Mouse (Mus musculus) layer of hippocampus, postnatal 36 days (tissue): Measurements from ENCODE around the gene Cdk5. TPM values are rescaled to one million over a fixed set of nuclear protein-coding genes. Genes with fewer than 3 reads are reported as not detected.

Source experiments
- DNase-seq, 2 experiments: peaks; one replicate each; pipeline ENCODE4 v3.0.0; 2022
- total RNA-seq, 2 experiments: library from RNA; stranded (reverse); gene quantifications; 2 replicates each; pipeline ENCODE4 v1.2.3; 2021

Gene Cdk5
- total RNA-seq, 2 experiments from 2014 or later, result 122 TPM

GRCm38 (mm10) chr5:24427981-24428402 lies 4.7 kb upstream of the Cdk5 start:
- no peak for DNase-seq

- DNase-seq, result no peak
Measured at GRCm38 (mm10) chr5:24427285-24427633, 3.9 kb upstream of the Cdk5 start.

GRCm38 (mm10) chr5:24426556-24427284 lies 3.4 kb upstream of the Cdk5 start:
- no peak for DNase-seq

GRCm38 (mm10) chr5:24426037-24426432 lies 2.7 kb upstream of the Cdk5 start:
- DNase-seq, result no peak

GRCm38 (mm10) chr5:24425421-24426036 lies 2.2 kb upstream of the Cdk5 start:
- DNase-seq, result no peak

- DNase-seq, result peak; percentile 73 to 74
Measured at GRCm38 (mm10) chr5:24424861-24425411, 1.6 kb upstream of the Cdk5 start.

GRCm38 (mm10) chr5:24424004-24424781 lies 863 bp upstream of the Cdk5 start:
- DNase-seq, result peak; percentile 53 to 55

- no peak for DNase-seq
Measured at GRCm38 (mm10) chr5:24420381-24420780, 2.9 kb downstream of the Cdk5 start.

- no peak for DNase-seq
Measured at GRCm38 (mm10) chr5:24417587-24417986, 5.7 kb downstream of the Cdk5 start.

GRCm38 (mm10) chr5:24416222-24416736 lies 7.1 kb downstream of the Cdk5 start:
- DNase-seq, result peak; percentile 66 to 72

GRCm38 (mm10) chr5:24413938-24414337 lies 9.4 kb downstream of the Cdk5 start:
- no peak for DNase-seq

- DNase-seq, result no peak
Measured at GRCm38 (mm10) chr5:24413042-24413693, 10.2 kb downstream of the Cdk5 start, which contains the start of gene Asic3. Gene Asic3, plus strand, starts transcription at chr5:24413392.

- no peak for DNase-seq
Measured at GRCm38 (mm10) chr5:24412063-24412462, 11.3 kb downstream of the Cdk5 start.

- no peak for DNase-seq
Measured at GRCm38 (mm10) chr5:24409466-24409865, 13.9 kb downstream of the Cdk5 start.

- no peak for DNase-seq
Measured at GRCm38 (mm10) chr5:24408651-24409050, 14.7 kb downstream of the Cdk5 start.

- no peak for DNase-seq
Measured at GRCm38 (mm10) chr5:24405389-24405876, 17.9 kb downstream of the Cdk5 start.

- DNase-seq, result no peak
Measured at GRCm38 (mm10) chr5:24404594-24405360, 18.6 kb downstream of the Cdk5 start.

GRCm38 (mm10) chr5:24401969-24402368 lies 21.4 kb downstream of the Cdk5 start:
- no peak for DNase-seq

- DNase-seq, result no peak
Measured at GRCm38 (mm10) chr5:24400911-24401605, 22.3 kb downstream of the Cdk5 start.

- DNase-seq, result no peak
Measured at GRCm38 (mm10) chr5:24400362-24400761, 23.0 kb downstream of the Cdk5 start.

GRCm38 (mm10) chr5:24399686-24400085 lies 23.6 kb downstream of the Cdk5 start:
- no peak for DNase-seq
